Mouse (Mus musculus) ovary, postnatal 10 days (tissue): ENCODE measurements around the gene Hvcn1.
"Not testable (repeated sequence)": the region's sequence is repeated elsewhere in the genome, so short reads cannot be mapped to it uniquely, and the experiment has no call there.

ENCODE experiments used
- DNase-seq: peaks from one replicate; pipeline ENCODE4 v3.0.0; 2022; ENCODE audit warnings: low spot score

Gene Hvcn1

GRCm38 (mm10) chr5:122206475-122206874 lies at the start of gene Hvcn1:
Hvcn1 (plus strand) TSS chr5:122206804.
- no peak for DNase-seq

GRCm38 (mm10) chr5:122157827-122158381 lies 48.7 kb upstream of the Hvcn1 start, which contains the start of gene Ppp1cc:
Ppp1cc (plus strand) TSS chr5:122158278.
- peak; percentile 79 for DNase-seq

GRCm38 (mm10) chr5:122158557-122159515 lies 47.8 kb upstream of the Hvcn1 start:
- DNase-seq = no peak

GRCm38 (mm10) chr5:122163194-122163593 lies 43.4 kb upstream of the Hvcn1 start:
- no peak for DNase-seq

GRCm38 (mm10) chr5:122164011-122164410 lies 42.6 kb upstream of the Hvcn1 start:
- no peak for DNase-seq

- peak; percentile 34 for DNase-seq
These were observed 41.2 kb upstream of the Hvcn1 start for GRCm38 (mm10) chr5:122165233-122165915.

GRCm38 (mm10) chr5:122166636-122167161 lies 39.9 kb upstream of the Hvcn1 start:
- DNase-seq = no peak

GRCm38 (mm10) chr5:122168344-122169069 lies 38.1 kb upstream of the Hvcn1 start:
- DNase-seq = no peak

- no peak for DNase-seq
These were observed 35.5 kb upstream of the Hvcn1 start for GRCm38 (mm10) chr5:122171058-122171457.

GRCm38 (mm10) chr5:122175402-122175801 lies 31.2 kb upstream of the Hvcn1 start:
- no peak for DNase-seq

- no peak for DNase-seq
These were observed 30.6 kb upstream of the Hvcn1 start for GRCm38 (mm10) chr5:122175961-122176360.

GRCm38 (mm10) chr5:122176398-122176797 lies 30.2 kb upstream of the Hvcn1 start:
- no peak for DNase-seq

GRCm38 (mm10) chr5:122179665-122180064 lies 26.9 kb upstream of the Hvcn1 start:
- DNase-seq = no peak

GRCm38 (mm10) chr5:122184283-122184806 lies 22.3 kb upstream of the Hvcn1 start:
- no peak for DNase-seq

- not testable (repeated sequence) for DNase-seq
These were observed 21.7 kb upstream of the Hvcn1 start for GRCm38 (mm10) chr5:122184858-122185257.

GRCm38 (mm10) chr5:122189115-122189514 lies 17.5 kb upstream of the Hvcn1 start:
- no peak for DNase-seq

GRCm38 (mm10) chr5:122190465-122190864 lies 16.1 kb upstream of the Hvcn1 start:
- DNase-seq = no peak

- DNase-seq = no peak
These were observed 15.1 kb upstream of the Hvcn1 start for GRCm38 (mm10) chr5:122191269-122192063.

GRCm38 (mm10) chr5:122192347-122192746 lies 14.3 kb upstream of the Hvcn1 start:
- no peak for DNase-seq

GRCm38 (mm10) chr5:122200872-122201271 lies 5.7 kb upstream of the Hvcn1 start:
- no peak for DNase-seq

GRCm38 (mm10) chr5:122201904-122202303 lies 4.7 kb upstream of the Hvcn1 start:
- no peak for DNase-seq
